ENCODE assay signal across 23 mouse cellular contexts in genomic region chr16:34089022-34089421, GRCm38 (mm10).
DNase-seq lines count a peak whose midpoint lies in the region; ATAC-seq and TF ChIP-seq lines count a peak whose summit lies in the region.
"Had no signal": no experiment of that assay in that cellular context is flagged by ENCODE, and none has a peak within 500 bp of the region (broad histone marks: within the 10 kb centered on the region; RNA-seq: fewer than 3 reads in every experiment).

No protein-coding gene starts in this region.

- no peaks in the 10 kb centered on the region for H3K79me2 ChIP-seq in myocyte (ENCODE audit: control insufficient read depth, insufficient read depth)

- no peak overlapping the region for H3K4me3 ChIP-seq in gastrocnemius, adult 2 months
- no peak overlapping the region for H3K4me3 ChIP-seq in liver, embryonic 14.5 days (ENCODE audit: insufficient read depth in 1 of 2, low read depth in 2 of 2, low read length in 2 of 2)
- H3K4me3 ChIP-seq in myocyte: no peak overlapping the region
- H3K4me3 ChIP-seq: forebrain, embryonic 13.5 days; heart, adult 2 months; heart, embryonic 12.5 days; liver, embryonic 13.5 days had no signal

- H3ac ChIP-seq in myocyte (ENCODE audit: control insufficient read depth, insufficient read length): no peak overlapping the region

- intact Hi-C loops in gastrocnemius, adult 2 months (cut with DNase I): no loop called here

- H3K9me3 ChIP-seq in liver, embryonic 14.5 days (ENCODE audit: control insufficient read depth, low read length): no peaks in the 10 kb centered on the region
- H3K9me3 ChIP-seq: forebrain, embryonic 13.5 days; heart, embryonic 12.5 days; liver, embryonic 13.5 days had no signal

- H3K9ac ChIP-seq in liver, embryonic 14.5 days (replicated peaks): no peak overlapping the region
- H3K9ac ChIP-seq: forebrain, embryonic 13.5 days; heart, embryonic 12.5 days; liver, embryonic 13.5 days had no signal

- DNase-seq in gastrocnemius, adult 2 months: no peak
- DNase-seq in gastrocnemius, postnatal 25 days: no peak
- no peak for DNase-seq in liver, embryonic 14.5 days (ENCODE audit: low read depth in 3 of 3, low spot score in 3 of 3)
- DNase-seq in liver (no peak), 3T3-L1 (ENCODE audit: low read depth, low spot score) (peak; percentile 76)
- DNase-seq in left cerebral cortex, adult 9 months (ENCODE audit: low spot score in 2 of 2): no peak
- DNase-seq: adrenal gland, adult 8-10 months; cerebellum, adult 8-10 months; cerebellum, postnatal 25 days; heart, adult 2 months; heart, postnatal 4 days; kidney, adult 9 months; kidney, postnatal 10 days; liver, embryonic 13.5 days; right cerebral cortex, adult 18-20 months; right cerebral cortex, postnatal 4 days; thymus, adult 18-20 months; thymus, postnatal 25 days had no signal

- peaks cover 6% of the 10 kb centered on the region for H3K27me3 ChIP-seq in liver, embryonic 14.5 days (ENCODE audit: control insufficient read depth, insufficient read depth, low read length)
- H3K27me3 ChIP-seq in myocyte (ENCODE audit: control insufficient read depth, insufficient read depth, insufficient read length): no peaks in the 10 kb centered on the region
- H3K27me3 ChIP-seq: heart, embryonic 12.5 days had no signal

- H3K4me1 ChIP-seq in liver, embryonic 14.5 days (replicated peaks; ENCODE audit: control insufficient read depth in 2 of 2, insufficient read depth in 2 of 2, low read length in 1 of 2): peaks cover 0 to 10% of the 10 kb centered on the region in 2 experiments; a peak in 2 of 4 replicates

- ATAC-seq in liver, embryonic 14.5 days (ENCODE audit: insufficient read depth): peak; percentile 31; the same call in 1 of the 2 replicates
- ATAC-seq: forebrain, embryonic 13.5 days; intestine, postnatal 0 days had no signal

- H3K4me2 ChIP-seq in liver, embryonic 14.5 days (ENCODE audit: low read depth): no peak overlapping the region
- peak overlapping the region; percentile 53 for H3K4me2 ChIP-seq in myocyte (ENCODE audit: low read depth)
- H3K4me2 ChIP-seq: forebrain, embryonic 13.5 days; heart, embryonic 12.5 days; liver, embryonic 13.5 days had no signal

- H3K36me3 ChIP-seq in liver, embryonic 14.5 days (replicated peaks; ENCODE audit: control insufficient read depth, insufficient read depth, low read depth): no peaks in the 10 kb centered on the region
- H3K36me3 ChIP-seq in myocyte (ENCODE audit: control insufficient read depth, insufficient read depth): no peaks in the 10 kb centered on the region
- H3K36me3 ChIP-seq: liver, embryonic 13.5 days had no signal

- TF ChIP-seq EP300 in liver, embryonic 14.5 days (IDR thresholded peaks at IDR 0.05; ENCODE audit: low read depth): no peak

- 67% methylated on average over 3 of the region's 3 CpGs for WGBS in liver, embryonic 14.5 days (ENCODE audit: insufficient replicate concordance)

- no peak for TF ChIP-seq CTCF in gastrocnemius, adult 2 months (IDR thresholded peaks at IDR 0.05)
- no peak for TF ChIP-seq CTCF in liver, embryonic 14.5 days (IDR thresholded peaks at IDR 0.05; ENCODE audit: low read depth)

- peak overlapping the region; percentile 29; the same call in 1 of the 2 replicates for H3K27ac ChIP-seq in gastrocnemius, adult 2 months
- H3K27ac ChIP-seq in liver, embryonic 14.5 days: no peak overlapping the region
- H3K27ac ChIP-seq: forebrain, embryonic 13.5 days; heart, adult 2 months; liver, embryonic 13.5 days; stomach, postnatal 0 days had no signal

- TF ChIP-seq POLR2A in myocyte (IDR thresholded peaks at IDR 0.05; ENCODE audit: insufficient read length, low read depth): no peak

TF ChIP-seq in myocyte, 11 proteins besides CTCF, POLR2A, EP300 and RAD21:
- TF ChIP-seq MAX (IDR thresholded peaks at IDR 0.05; ENCODE audit: low read depth) (no peak), CEBPB (IDR thresholded peaks at IDR 0.05; ENCODE audit: insufficient read depth, poor library complexity, severe bottlenecking) (peak; percentile 60; the same call in 1 of the 2 replicates)
